Mouse (Mus musculus) heart, embryonic 13.5 days (tissue): ENCODE data around the gene Arrdc5. TPM values are rescaled to one million over a fixed set of nuclear protein-coding genes. Genes with fewer than 3 reads are reported as not detected.
A peak's percentile ranks its signal among the peaks of the same experiment; 100 is the strongest.
"Not testable (repeated sequence)": the region's sequence is repeated elsewhere in the genome, so short reads cannot be mapped to it uniquely, and the experiment has no call there.

Source experiments
- ATAC-seq: fragments of 200-750 bp; cut with Nextera tagmentation; 2 replicates; pipeline ENCODE4 v1.8.0; 2017; ENCODE audit warnings: moderate TSS enrichment; ENCODE audit not compliant: insufficient number of reproducible peaks, low FRiP score, low TSS enrichment; ENCODE audit errors: extremely low read depth
- H3K27ac ChIP-seq: fragments of 300-500 bp; sonication (generic); replicated peaks from 2 replicates; pipeline ENCODE4 v1.5.1; 2015; ENCODE audit warnings: moderate library complexity, mild to moderate bottlenecking, inconsistent platforms
- H3K27me3 ChIP-seq: fragments of 300-500 bp; sonication (generic); replicated peaks from 2 replicates; pipeline ENCODE4 v1.6.1; 2015; ENCODE audit warnings: mild to moderate bottlenecking, inconsistent platforms
- H3K36me3 ChIP-seq: fragments of 300-500 bp; sonication (generic); 2 replicates; pipeline ENCODE4 v1.6.1; 2015; ENCODE audit warnings: mild to moderate bottlenecking, inconsistent platforms
- H3K4me1 ChIP-seq: fragments of 300-500 bp; sonication (generic); 2 replicates; pipeline ENCODE4 v1.6.1; 2015; ENCODE audit warnings: inconsistent platforms
- H3K4me2 ChIP-seq: fragments of 300-500 bp; sonication (generic); 2 replicates; pipeline ENCODE4 v1.6.1; 2015; ENCODE audit warnings: inconsistent platforms, mild to moderate bottlenecking, moderate library complexity
- H3K4me3 ChIP-seq: fragments of 300-500 bp; sonication (generic); 2 replicates; pipeline ENCODE4 v1.5.1; 2015; ENCODE audit warnings: moderate library complexity, mild to moderate bottlenecking, inconsistent platforms
- H3K9ac ChIP-seq: fragments of 300-500 bp; sonication (generic); 2 replicates; pipeline ENCODE4 v1.6.1; 2015; ENCODE audit warnings: inconsistent platforms, mild to moderate bottlenecking, moderate library complexity
- H3K9me3 ChIP-seq: fragments of 300-500 bp; sonication (generic); 2 replicates; pipeline ENCODE4 v1.6.1; 2016; ENCODE audit warnings: inconsistent platforms
- WGBS: fragments of 180-500 bp; shearing (Covaris S2); methylation state at CpG from one replicate; pipeline ENCODE4 v1.1.7; 2015; ENCODE audit warnings: mixed read lengths; 5-methylcytosine and 5-hydroxymethylcytosine counted together
- polyA plus RNA-seq: library from polyadenylated mRNA; unstranded; fragments of >200 nt; fragmentation: Nextera tagmentation; extraction: Ambion mirVana; gene quantifications from 2 replicates; pipeline ENCODE4 v1.2.1, GENCODE M21; 2015

Arrdc5 gene
- polyA plus RNA-seq, 1 experiment from 2014 or later: not detected

DNA sequence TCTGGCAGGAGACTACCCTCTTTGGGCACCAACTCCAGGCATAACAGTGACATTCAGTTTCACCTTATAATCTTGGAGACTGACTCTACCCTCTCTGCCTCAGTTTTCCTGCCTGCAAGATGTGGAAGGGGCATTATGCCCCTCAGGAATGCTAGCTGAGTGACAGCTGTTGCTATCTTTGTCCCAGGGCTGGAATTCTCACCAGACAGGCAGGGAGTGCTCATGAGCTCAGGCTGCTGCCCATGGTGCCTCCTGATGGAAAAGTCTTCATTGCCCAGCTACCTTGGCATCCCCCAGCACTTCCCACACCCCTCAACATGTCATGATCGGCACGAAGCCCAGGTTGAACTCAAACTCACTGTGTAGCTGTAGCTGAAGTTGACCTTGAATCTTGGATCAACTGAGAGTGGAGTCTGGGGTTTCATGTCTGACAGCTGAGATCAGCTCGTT, 37.4 kb downstream of the Arrdc5 start:
- Histone ChIP-seq H3K4me1 (peaks cover 66% of the 10 kb centered on the region), H3K4me3 (no peak overlapping the region), H3K36me3 (peaks cover 58% of the 10 kb centered on the region), H3K9ac (peak overlapping the region; percentile 75), H3K4me2 (peak overlapping the region; percentile 30), H3K27me3 (no peaks in the 10 kb centered on the region), H3K27ac (peak overlapping the region; percentile 88), H3K9me3 (no peaks in the 10 kb centered on the region)
- 45% methylated on average over 3 of the region's 3 CpGs for WGBS
- ATAC-seq: no peak

DNA sequence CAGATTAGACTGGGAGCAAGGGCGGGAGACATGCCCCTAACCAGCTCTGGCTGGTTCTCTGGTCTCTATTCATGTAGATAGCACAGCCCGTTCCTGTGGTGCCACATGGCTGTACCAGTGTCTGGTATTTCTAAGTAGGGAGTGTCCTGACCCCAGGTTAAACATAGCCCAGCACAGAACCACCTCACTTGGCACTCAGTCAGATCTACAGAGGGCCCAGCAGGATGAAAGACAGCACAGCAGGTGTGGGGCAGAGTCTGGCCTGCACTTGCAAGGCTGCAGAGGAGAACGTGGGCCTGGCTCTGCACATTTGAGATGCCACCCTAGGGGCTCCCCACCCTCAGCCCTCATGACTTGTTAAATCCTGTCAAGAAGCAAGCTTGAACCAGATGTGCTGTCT, 38.9 kb downstream of the Arrdc5 start:
- Histone ChIP-seq H3K9me3 (no peaks in the 10 kb centered on the region), H3K4me1 (peaks cover 65% of the 10 kb centered on the region), H3K27me3 (no peaks in the 10 kb centered on the region), H3K9ac (peak overlapping the region; percentile 75), H3K36me3 (peaks cover 58% of the 10 kb centered on the region), H3K27ac (peak overlapping the region; percentile 88), H3K4me3 (no peak overlapping the region), H3K4me2 (peak overlapping the region; percentile 85)
- 46% methylated on average over 3 of the region's 3 CpGs for WGBS
- no peak for ATAC-seq

DNA sequence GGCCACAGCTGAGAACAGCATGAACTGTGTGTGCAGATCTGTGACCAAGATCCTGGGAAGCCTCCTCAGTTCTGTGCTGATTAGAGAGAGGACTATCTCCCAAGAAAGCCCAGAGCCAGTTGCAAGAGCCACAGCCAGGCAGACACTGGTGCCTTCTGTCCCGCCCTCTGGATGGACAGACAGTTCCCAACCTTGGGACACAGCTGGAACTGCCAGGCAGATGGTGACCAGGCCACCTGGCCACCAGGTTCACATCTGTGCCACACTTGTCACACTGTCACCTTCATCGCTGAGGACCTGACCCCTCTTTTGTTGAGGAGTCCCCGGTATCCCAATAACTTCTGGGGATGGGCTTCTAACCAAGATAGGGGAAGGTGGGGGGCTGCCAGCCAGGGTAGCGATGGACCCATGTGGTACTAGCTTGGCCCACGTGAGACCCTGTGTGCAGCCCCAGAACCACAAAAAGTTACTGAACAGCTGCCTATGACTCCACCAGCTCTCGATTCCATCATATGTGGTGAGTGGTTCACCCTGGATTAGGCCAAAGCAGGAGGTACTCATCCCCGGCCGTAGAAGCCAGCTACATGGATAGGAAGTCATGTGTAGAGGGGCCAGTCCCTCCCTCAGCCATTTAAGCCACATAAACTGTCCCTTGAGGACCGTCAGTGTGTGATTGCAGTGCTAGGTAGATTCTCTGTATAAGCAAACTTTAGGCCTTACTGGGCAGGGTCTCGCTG, 40.6 kb downstream of the Arrdc5 start:
- peak overlapping the region; percentile 75 for H3K9ac ChIP-seq
- no peak for ATAC-seq
- no peaks in the 10 kb centered on the region for H3K27me3 ChIP-seq
- peaks cover 67% of the 10 kb centered on the region for H3K4me1 ChIP-seq
- H3K9me3 ChIP-seq: no peaks in the 10 kb centered on the region
- peaks cover 54% of the 10 kb centered on the region for H3K36me3 ChIP-seq
- H3K4me2 ChIP-seq: peak overlapping the region; percentile 85
- WGBS: 89% methylated on average over 10 of the region's 10 CpGs
- peak overlapping the region; percentile 73 for H3K4me3 ChIP-seq
- no peak overlapping the region for H3K27ac ChIP-seq

DNA sequence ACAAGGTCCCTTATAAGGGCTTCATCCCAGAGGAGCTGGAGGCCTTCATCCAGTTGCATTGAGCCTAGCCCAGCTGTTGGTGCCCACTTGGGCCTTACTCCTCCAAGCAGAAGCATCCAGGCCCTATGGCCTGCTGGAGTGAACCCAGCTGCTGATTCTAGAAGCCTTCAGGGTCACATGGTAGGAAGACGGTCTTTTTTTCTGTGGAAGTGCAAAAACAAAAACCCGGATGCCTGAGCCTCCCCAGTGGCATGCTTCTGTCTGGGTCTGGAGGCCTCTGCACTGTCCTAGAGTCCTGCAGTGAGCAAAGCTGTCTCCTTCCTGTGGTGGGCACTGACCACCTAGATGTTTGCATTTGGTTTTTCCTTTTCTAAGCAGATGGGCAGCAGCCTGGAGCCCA, 41.3 kb downstream of the Arrdc5 start:
- ATAC-seq, H3K27ac ChIP-seq, H3K27me3 ChIP-seq, H3K9me3 ChIP-seq: not testable (repeated sequence)
- Histone ChIP-seq H3K4me1 (peaks cover 67% of the 10 kb centered on the region), H3K36me3 (peaks cover 54% of the 10 kb centered on the region), H3K4me2 (peak overlapping the region; percentile 85), H3K9ac (peak overlapping the region; percentile 75), H3K4me3 (peak overlapping the region; percentile 73)
- 56% methylated on average over 2 of the region's 2 CpGs for WGBS

DNA sequence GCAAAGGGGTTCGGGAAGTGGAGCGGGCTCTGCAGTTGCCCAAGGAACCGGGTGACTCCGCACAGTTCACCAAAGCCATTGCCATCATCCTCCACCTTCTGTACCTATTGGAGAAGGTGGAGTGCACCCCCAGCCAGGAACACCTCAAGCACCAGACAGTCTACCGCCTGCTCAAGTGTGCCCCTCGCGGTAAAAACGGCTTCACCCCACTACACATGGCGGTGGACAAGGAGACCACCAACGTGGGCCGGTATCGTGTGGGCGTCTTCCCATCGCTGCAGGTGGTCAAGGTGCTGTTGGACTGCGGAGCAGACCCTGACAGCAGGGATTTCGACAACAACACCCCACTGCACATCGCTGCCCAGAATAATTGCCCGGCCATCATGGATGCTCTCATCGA, 41.8 kb downstream of the Arrdc5 start:
- H3K9me3 ChIP-seq, H3K27me3 ChIP-seq, H3K27ac ChIP-seq, ATAC-seq: not testable (repeated sequence)
- H3K36me3 ChIP-seq: peaks cover 52% of the 10 kb centered on the region
- H3K4me2 ChIP-seq: peak overlapping the region; percentile 85
- 93% methylated on average over 19 of the region's 19 CpGs for WGBS
- H3K4me1 ChIP-seq: peaks cover 67% of the 10 kb centered on the region
- 0 out of 2 replicates have a peak overlapping the region, but pooled peaks have one; percentile 75 for H3K9ac ChIP-seq
- H3K4me3 ChIP-seq: peak overlapping the region; percentile 73

DNA sequence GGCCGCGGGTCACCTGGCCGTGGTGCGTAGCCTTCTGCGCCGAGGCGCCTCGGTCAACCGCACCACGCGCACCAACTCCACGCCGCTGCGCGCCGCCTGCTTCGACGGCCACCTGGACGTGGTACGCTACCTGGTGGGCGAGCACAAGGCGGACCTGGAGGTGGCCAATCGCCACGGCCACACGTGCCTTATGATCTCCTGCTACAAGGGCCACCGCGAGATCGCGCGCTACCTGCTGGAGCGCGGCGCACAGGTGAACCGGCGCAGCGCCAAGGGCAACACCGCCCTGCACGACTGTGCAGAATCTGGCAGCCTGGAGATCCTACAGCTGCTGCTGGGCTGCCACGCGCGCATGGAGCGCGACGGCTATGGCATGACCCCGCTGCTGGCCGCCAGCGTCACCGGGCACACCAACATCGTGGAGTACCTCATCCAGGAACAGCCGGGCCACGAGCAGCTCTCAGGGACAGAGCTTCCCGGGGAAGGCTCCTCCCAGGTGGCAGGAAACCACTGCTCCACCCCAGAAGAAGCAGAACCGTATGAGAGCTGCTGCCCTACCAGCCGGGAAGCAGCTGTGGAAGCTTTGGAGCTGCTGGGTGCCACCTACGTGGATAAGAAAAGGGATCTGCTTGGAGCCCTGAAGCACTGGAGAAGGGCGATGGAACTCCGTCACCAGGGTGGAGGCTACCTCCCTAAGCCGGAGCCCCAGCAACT, 42.7 kb downstream of the Arrdc5 start:
- H3K4me1 ChIP-seq: peaks cover 57% of the 10 kb centered on the region
- no peaks in the 10 kb centered on the region; the same call in 1 of the 2 replicates for H3K27me3 ChIP-seq
- peak overlapping the region; percentile 90 for H3K9ac ChIP-seq
- H3K9me3 ChIP-seq: no peaks in the 10 kb centered on the region
- peak overlapping the region; percentile 85 for H3K4me2 ChIP-seq
- peak overlapping the region; percentile 73 for H3K4me3 ChIP-seq
- no peak for ATAC-seq
- 8% methylated on average over 58 of the region's 58 CpGs for WGBS
- peak overlapping the region; percentile 86 for H3K27ac ChIP-seq
- peaks cover 44% of the 10 kb centered on the region for H3K36me3 ChIP-seq

DNA sequence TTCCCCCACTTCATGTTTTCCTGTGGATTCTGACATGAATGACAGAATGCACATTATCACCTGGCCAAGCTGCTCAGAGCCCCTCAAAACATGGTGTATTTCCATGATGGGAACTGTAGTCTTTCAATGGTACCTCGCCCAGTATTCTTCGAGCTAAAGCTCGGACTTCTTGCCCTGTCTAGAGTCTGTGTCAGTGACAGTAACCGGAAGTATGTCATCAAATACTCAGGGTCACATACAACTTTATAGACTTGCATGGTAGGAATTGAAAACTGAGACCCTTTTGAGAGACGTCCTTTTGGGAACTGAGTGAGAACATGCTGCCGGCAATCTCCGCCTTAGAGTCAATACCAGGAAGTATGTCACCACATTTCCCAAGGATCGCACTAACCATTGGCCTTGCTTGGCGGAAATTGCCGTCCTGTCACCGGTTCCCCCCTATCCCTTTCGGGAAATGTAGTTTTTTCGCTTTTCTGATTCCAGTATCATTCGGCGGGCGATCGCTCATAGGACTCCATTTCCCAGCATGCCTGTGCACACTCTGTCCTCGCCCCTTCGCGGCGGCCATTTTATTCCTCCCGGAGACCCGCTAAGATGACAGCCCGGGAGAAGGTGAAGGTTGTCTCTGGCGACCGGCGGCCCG, 43.7 kb downstream of the Arrdc5 start, which contains the start of gene Fem1a:
Fem1a (plus strand) TSS at position 572 of the 643 bp plus-strand sequence.
- H3K36me3 ChIP-seq: peaks cover 34% of the 10 kb centered on the region
- peak within 1 kb of the TSS; percentile 94 for H3K27ac ChIP-seq
- peak within 1 kb of the TSS; percentile 73 for H3K4me3 ChIP-seq
- peaks cover 49% of the 10 kb centered on the region for H3K4me1 ChIP-seq
- H3K27me3 ChIP-seq: no peaks in the 10 kb centered on the region; the same call in 1 of the 2 replicates
- no peaks in the 10 kb centered on the region for H3K9me3 ChIP-seq
- WGBS: 0% methylated on average over 28 of the region's 28 CpGs
- ATAC-seq: peak; percentile 87
- peak within 1 kb of the TSS; percentile 85 for H3K4me2 ChIP-seq
- peak within 1 kb of the TSS; percentile 90 for H3K9ac ChIP-seq

DNA sequence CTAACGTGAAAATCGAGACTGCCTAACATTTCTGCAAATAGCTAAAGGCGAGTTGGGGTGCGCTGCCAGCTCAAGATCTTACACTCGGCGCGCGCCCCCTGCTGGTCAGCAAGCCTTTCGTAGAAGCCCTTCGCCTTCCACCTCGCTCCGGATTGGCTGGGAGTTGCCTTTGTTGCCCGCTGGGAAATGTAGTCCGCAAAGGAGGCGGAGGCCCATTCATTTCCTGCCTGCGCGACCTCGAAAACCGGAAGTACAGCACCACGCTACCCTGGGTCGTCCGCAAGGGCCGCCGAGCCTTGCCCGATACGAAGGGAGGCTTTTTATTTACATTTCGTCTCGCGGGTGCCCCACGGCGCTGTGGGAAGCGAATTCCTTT, 44.2 kb downstream of the Arrdc5 start:
- under 1% methylated on average over 32 of the region's 32 CpGs for WGBS
- peak; percentile 77 for ATAC-seq
- peaks cover 47% of the 10 kb centered on the region for H3K4me1 ChIP-seq
- H3K4me2 ChIP-seq: peak overlapping the region; percentile 85
- H3K9ac ChIP-seq: peak overlapping the region; percentile 76
- H3K9me3 ChIP-seq: no peaks in the 10 kb centered on the region
- H3K27ac ChIP-seq: peak overlapping the region; percentile 94
- H3K27me3 ChIP-seq: no peaks in the 10 kb centered on the region; the same call in 1 of the 2 replicates
- peak overlapping the region; percentile 73 for H3K4me3 ChIP-seq
- H3K36me3 ChIP-seq: peaks cover 30% of the 10 kb centered on the region

DNA sequence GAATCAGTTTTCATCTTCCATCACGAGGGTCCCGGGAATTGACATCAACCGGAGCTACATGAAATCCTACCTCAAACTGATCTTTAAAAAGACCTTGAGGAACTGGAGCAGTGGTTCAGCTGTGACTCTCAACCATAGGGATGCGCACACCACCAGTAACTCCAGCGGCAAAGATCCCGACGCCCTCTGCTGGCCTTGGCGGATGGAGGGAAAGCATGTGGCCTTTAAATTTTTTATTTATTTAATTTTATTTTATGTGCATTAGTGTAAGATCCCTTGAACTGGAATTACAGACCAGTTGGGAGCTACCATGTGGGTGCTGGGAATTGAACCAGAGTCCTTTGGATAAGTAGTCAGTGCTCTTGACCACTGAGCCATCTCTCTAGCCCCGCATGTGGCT, 44.7 kb downstream of the Arrdc5 start:
- peak overlapping the region; percentile 40; the same call in 1 of the 2 replicates for H3K9ac ChIP-seq
- peak overlapping the region; percentile 61; the same call in 1 of the 2 replicates for H3K27ac ChIP-seq
- peaks cover 26% of the 10 kb centered on the region for H3K36me3 ChIP-seq
- no peaks in the 10 kb centered on the region for H3K9me3 ChIP-seq
- peaks cover 43% of the 10 kb centered on the region for H3K4me1 ChIP-seq
- peak overlapping the region; percentile 85 for H3K4me2 ChIP-seq
- no peaks in the 10 kb centered on the region; the same call in 1 of the 2 replicates for H3K27me3 ChIP-seq
- ATAC-seq: no peak
- H3K4me3 ChIP-seq: peak overlapping the region; percentile 73; the same call in 1 of the 2 replicates
- 20% methylated on average over 9 of the region's 9 CpGs for WGBS

DNA sequence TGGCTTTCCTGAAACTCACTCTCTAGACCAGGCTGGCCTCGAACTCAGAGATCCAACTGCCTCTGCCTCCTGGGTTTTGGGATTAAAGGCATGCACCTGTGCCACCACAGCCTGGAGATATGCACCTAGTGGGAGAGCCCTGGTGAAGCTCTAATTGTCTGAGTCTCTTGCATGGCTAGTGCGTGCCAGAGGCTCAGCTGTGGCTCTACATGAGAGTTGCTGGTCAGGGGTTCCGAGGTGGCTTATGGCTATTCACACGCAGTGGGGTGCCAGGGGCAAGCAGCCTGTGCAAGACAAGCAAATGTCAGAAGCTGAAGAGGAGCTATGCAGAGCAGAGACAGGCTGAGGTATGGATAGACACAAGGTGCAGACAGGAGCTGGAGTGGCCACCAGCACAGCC, 45.4 kb downstream of the Arrdc5 start:
- Histone ChIP-seq H3K36me3 (peaks cover 18% of the 10 kb centered on the region), H3K4me1 (peaks cover 35% of the 10 kb centered on the region), H3K4me3 (no peak overlapping the region), H3K9ac (no peak overlapping the region), H3K4me2 (no peak overlapping the region), H3K27me3 (no peaks in the 10 kb centered on the region; the same call in 1 of the 2 replicates), H3K9me3 (no peaks in the 10 kb centered on the region), H3K27ac (no peak overlapping the region)
- WGBS: 72% methylated on average over 4 of the region's 4 CpGs
- ATAC-seq: no peak
